Mouse (Mus musculus): ENCODE data around the gene Ei24.
A peak's percentile ranks its signal among the peaks of the same experiment; 100 is the strongest.

Ei24 gene

DNA sequence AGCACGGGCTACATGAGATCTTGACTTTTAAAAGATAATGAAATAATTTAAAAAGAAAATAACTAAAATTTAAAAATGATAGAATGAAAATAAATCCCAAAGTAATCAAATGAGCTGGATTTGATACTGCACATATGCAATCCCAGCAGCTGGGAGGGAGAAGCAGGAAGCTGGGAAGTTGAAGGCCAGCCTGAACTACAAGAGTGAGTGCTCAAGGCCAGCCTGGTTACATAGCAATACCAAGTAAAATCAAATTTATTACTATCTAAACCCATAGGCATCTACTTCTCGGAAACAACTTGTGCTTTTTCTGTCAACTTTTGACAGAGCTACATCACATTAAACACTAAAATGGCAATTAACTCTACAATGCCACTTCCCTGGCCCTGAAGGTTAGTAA lies 13.3 kb downstream of the Ei24 start:
- DNase-seq: no peak

DNA sequence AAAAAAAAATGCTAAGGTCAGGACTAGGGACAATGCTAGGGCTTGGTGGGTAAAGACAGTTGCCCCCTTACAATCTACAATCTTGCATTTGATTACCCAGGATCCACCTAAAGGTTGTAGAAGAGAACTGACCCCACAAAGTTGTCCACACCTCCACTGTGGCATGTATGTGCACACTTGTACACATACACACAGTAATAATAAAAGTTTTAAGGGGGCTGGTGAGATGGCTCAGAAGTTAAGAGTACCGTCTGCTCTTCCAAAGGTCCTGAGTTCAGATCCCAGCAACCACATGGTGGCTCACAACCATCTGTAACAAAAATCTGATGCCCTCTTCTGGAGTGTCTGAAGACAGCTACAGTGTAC lies 28.2 kb downstream of the Ei24 start:
- no peak for DNase-seq

DNA sequence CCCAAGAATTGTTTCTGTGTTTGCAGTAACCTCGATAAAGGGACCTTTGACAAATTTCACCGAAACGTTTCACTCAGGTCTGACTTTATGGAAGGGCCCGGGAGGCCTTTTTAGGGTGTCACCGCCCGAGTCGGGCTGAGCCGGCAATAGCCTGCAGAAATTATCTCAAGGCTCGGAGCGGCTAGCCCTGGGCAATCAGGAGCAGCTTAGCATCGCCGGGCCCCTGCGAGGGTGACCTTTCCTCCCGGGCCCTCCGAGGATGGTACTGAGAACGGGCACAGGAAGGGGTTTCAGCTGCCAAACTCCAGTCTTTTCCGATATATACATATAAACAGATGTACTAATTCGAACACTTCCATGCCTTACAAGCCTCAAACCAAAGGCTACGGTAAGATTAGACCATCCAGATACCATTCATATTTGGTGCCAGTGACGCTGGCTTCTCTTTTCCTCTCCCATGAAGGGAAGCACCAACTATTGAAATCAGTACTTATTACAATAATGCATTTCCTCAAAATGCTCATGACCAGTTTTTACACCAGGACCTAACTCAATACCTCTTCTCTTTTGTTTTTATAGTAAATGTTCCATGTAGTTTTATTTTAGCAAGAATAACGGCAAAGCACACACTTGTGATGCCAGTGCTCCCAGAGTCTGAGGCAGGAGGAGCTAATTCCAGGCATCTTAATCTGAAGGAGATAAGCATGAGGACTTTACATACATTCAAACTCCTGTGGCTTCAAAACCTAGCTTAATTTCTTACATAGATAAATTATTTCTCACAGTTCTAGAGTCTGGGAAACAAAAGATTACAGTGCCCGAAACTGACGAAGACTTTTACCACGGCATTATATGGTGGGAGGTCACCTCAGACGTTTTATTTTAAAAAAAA lies 28.8 kb downstream of the Ei24 start:
- DNase-seq: no peak

DNA sequence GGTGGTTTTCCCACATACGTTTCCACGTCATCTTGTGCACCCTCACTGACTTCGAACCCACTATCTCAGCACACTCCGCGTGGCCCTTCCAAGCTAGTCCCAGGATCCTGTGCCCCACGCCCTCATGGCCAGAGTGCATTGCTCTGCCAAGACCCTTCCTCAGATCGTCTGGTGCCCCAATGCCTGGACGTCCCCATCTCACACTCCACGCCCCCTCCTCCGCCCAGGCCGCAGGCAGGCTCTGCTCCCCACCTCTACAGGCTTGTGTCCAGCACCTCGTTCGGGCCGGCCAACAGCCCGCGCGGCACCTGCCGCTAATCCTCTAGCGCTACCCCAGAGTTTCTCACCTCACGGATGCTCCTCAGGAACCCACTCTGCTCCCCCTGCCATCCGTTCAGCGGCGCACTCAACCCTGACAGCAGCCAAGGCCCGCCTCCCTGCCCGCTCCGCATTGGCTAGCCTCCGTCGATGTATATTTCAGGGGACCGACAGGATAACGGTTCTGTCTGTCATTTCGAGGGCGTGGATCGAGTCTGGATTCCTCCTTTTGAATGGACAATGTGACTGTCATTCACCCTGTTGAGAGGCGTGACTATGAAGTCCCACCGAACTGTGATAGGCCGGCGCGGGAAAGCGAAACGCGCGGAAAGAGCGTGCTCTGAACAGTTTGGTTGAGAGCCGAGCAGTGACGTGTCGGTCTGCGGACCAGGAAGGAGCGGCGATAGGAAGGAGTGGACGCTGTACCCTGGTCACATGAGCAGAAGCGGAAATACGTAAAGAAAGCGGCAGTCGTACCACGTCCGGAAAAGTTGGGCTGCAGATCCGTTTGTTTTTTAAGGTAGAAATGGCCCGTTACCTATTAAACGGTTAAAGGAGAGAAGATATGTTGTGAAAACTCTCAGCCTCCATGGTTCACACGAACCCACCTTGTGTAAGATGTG lies 29.7 kb downstream of the Ei24 start, which contains the start of gene Stt3a:
Gene Stt3a, minus strand, starts transcription at position 477 of the 941 bp plus-strand sequence.
- peak; percentile 99 for DNase-seq

DNA sequence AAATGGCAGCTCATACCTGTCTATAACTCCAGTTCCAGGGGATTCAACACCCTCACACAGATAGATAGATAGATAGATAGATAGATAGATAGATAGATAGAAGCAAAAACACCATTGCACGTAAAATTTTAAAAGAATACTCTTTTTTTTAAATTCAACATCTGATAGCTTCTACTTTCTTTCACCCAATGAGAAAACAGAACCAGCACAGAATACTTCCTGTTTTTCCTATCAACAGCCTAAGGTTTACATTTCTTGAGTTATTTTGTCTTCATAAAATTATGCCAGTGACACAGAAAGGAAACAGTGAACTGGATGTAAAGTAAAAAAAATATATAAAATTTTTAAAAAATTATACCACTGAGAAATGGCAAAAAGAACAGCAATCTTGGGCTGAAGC lies 32.8 kb downstream of the Ei24 start:
- no peak for DNase-seq

All from kidney, adult 9 months (tissue).